Mouse (Mus musculus) G1E (cell line): ENCODE data around the gene Unc13b. TPM values are rescaled to one million over a fixed set of nuclear protein-coding genes. Genes with fewer than 3 reads are reported as not detected.
A peak's percentile ranks its signal among the peaks of the same experiment; 100 is the strongest.

Source experiments
- ATAC-seq: 2 replicates; pipeline ENCODE4 v1.8.0; 2016; ENCODE audit warnings: mild to moderate bottlenecking; ENCODE audit not compliant: insufficient number of reproducible peaks, poor library complexity, low FRiP score, severe bottlenecking; ENCODE audit errors: extremely low read depth
- DNase-seq: peaks from one replicate; pipeline ENCODE4 v3.0.0; 2012; ENCODE audit warnings: low spot score
- H3K27me3 ChIP-seq: 2 replicates; pipeline ENCODE4 v1.6.1; 2012; ENCODE audit warnings: mild to moderate bottlenecking, low read length, inconsistent platforms; ENCODE audit not compliant: insufficient read depth
- H3K36me3 ChIP-seq: replicated peaks from 2 replicates; pipeline ENCODE3; 2012; ENCODE audit warnings: mild to moderate bottlenecking, inconsistent platforms
- H3K4me1 ChIP-seq: 2 replicates; pipeline ENCODE4 v1.6.1; 2012; ENCODE audit warnings: low read depth, low read length, inconsistent platforms, mixed read lengths; ENCODE audit not compliant: insufficient read depth
- H3K4me3 ChIP-seq: 2 replicates; pipeline ENCODE4 v1.5.1; 2012; ENCODE audit warnings: low read depth, mild to moderate bottlenecking, inconsistent platforms, low read length, moderate library complexity, mixed read lengths
- H3K9me3 ChIP-seq: replicated peaks from 2 replicates; pipeline ENCODE4 v1.6.1; 2012; ENCODE audit warnings: inconsistent platforms
- CTCF ChIP-seq: IDR thresholded peaks from 2 replicates; pipeline ENCODE4 v1.5.1; 2012; ENCODE audit warnings: low read depth, low read length, inconsistent platforms, mixed read lengths
- GATA1 ChIP-seq: IDR thresholded peaks from 2 replicates; pipeline ENCODE4 v1.6.1; 2012; ENCODE audit warnings: borderline replicate concordance, low read length, inconsistent platforms, mixed read lengths
- GATA2 ChIP-seq: IDR thresholded peaks from 2 replicates; pipeline ENCODE4 v1.6.1; 2012; ENCODE audit warnings: low read depth, low read length, inconsistent platforms, borderline replicate concordance
- POLR2AphosphoS5 ChIP-seq: IDR thresholded peaks from 2 replicates; pipeline ENCODE4 v1.6.1; 2012; ENCODE audit warnings: low read depth, low read length, inconsistent platforms; ENCODE audit not compliant: insufficient replicate concordance
- TAL1 ChIP-seq: conservative IDR thresholded peaks from 2 replicates; pipeline ENCODE4 v1.6.1; 2012; ENCODE audit warnings: low read depth, low read length, inconsistent platforms, mixed read lengths
- polyA plus RNA-seq: library from polyadenylated mRNA; stranded (reverse); fragments of >175 nt; gene quantifications from 2 replicates; pipeline ENCODE4 v1.2.3, GENCODE M21; 2012
- total RNA-seq, 2 experiments: library from RNA; stranded (forward) in 1 of 2; stranded (reverse) in 1 of 2; fragments of 200-1000 nt in 1 of 2; fragments of >200 nt in 1 of 2; fragmentation: Nextera tagmentation in 1 of 2; gene quantifications; 2 replicates each; pipeline ENCODE4 v1.2.3; 2014 to 2017

Gene Unc13b
- total and polyA plus RNA-seq, 3 experiments: 0.36 to 5.5 (median 3.9) TPM

GRCm38 (mm10) chr4:43257040-43257439, 198.3 kb downstream of the Unc13b start:
- Histone ChIP-seq H3K4me3 (no peak overlapping the region), H3K36me3 (no peaks in the 10 kb centered on the region), H3K4me1 (no peaks in the 10 kb centered on the region), H3K27me3 (peaks cover 35% of the 10 kb centered on the region), H3K9me3 (no peaks in the 10 kb centered on the region)
- peak; percentile 11 for DNase-seq
- ATAC-seq: no peak
- TF ChIP-seq GATA2 (no peak), CTCF (0 out of 2 replicates have a peak, but pooled peaks have one; percentile 4)

- H3K4me1 ChIP-seq: no peaks in the 10 kb centered on the region
- no peaks in the 10 kb centered on the region for H3K36me3 ChIP-seq
- no peaks in the 10 kb centered on the region for H3K9me3 ChIP-seq
- ATAC-seq: no peak
- no peak for DNase-seq
- no peak overlapping the region for H3K4me3 ChIP-seq
- no peak for TF ChIP-seq GATA2
- TF ChIP-seq TAL1: no peak
- no peak for TF ChIP-seq GATA1
- TF ChIP-seq POLR2AphosphoS5: no peak
- TF ChIP-seq CTCF: no peak
- peaks cover 36% of the 10 kb centered on the region for H3K27me3 ChIP-seq
Observed at GRCm38 (mm10) chr4:43258556-43258955, 199.8 kb downstream of the Unc13b start.

GRCm38 (mm10) chr4:43259435-43259834, 200.7 kb downstream of the Unc13b start:
- TF ChIP-seq TAL1 (no peak), POLR2AphosphoS5 (no peak), CTCF (no peak), GATA1 (no peak), GATA2 (no peak)
- ATAC-seq (no peak), DNase-seq (no peak)
- no peaks in the 10 kb centered on the region for H3K36me3 ChIP-seq
- peaks cover 38% of the 10 kb centered on the region for H3K27me3 ChIP-seq
- H3K4me3 ChIP-seq: no peak overlapping the region
- no peaks in the 10 kb centered on the region for H3K9me3 ChIP-seq
- no peaks in the 10 kb centered on the region for H3K4me1 ChIP-seq

DNA sequence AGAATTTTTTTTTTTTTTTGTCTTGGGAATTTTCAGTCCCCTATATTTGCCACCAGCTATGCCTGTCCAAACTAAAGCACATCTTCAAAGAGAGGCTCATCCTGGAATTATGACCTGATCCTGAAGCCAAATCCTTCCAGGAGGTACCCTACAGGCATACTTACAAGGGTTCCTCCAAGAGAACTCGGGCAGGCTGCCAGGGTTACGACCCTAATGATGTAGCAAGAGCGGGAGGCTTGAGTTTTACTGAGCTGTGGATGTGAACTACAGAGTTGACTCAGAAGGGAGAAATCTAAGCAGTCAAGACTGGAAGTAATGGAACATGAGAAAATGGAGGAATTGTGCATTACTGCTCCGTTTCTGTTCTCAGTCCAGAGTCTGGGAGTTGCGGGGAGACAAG, 201.3 kb downstream of the Unc13b start:
- Histone ChIP-seq H3K4me1 (no peaks in the 10 kb centered on the region), H3K27me3 (peaks cover 39% of the 10 kb centered on the region), H3K9me3 (no peaks in the 10 kb centered on the region), H3K4me3 (no peak overlapping the region), H3K36me3 (no peaks in the 10 kb centered on the region)
- TF ChIP-seq CTCF: no peak
- TF ChIP-seq GATA1: no peak
- no peak for TF ChIP-seq TAL1
- no peak for TF ChIP-seq POLR2AphosphoS5
- no peak for TF ChIP-seq GATA2
- no peak for ATAC-seq
- no peak for DNase-seq

DNA sequence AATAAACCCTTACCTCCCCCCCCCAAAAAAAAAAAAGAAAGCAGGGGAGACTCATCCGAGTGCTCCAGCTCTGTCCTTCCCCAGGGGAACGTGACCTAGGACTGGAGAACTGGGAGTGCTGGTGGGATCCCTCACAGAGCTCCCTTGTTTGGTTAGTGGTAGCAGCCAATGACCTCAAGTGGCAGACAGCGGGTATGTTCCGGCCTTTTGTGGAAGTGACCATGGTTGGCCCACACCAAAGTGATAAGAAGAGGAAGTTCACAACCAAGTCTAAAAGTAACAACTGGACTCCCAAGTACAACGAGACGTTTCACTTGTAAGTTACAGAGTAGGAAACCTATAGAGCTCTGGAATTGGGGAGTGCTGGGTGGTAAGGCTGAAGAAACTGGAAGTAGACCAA, 204.1 kb downstream of the Unc13b start:
- Histone ChIP-seq H3K27me3 (peaks cover 32% of the 10 kb centered on the region), H3K9me3 (no peaks in the 10 kb centered on the region), H3K4me3 (no peak overlapping the region), H3K4me1 (peaks cover 16% of the 10 kb centered on the region), H3K36me3 (no peaks in the 10 kb centered on the region)
- TF ChIP-seq GATA1 (no peak), POLR2AphosphoS5 (no peak), GATA2 (no peak), TAL1 (no peak), CTCF (no peak)
- ATAC-seq (no peak), DNase-seq (no peak)

DNA sequence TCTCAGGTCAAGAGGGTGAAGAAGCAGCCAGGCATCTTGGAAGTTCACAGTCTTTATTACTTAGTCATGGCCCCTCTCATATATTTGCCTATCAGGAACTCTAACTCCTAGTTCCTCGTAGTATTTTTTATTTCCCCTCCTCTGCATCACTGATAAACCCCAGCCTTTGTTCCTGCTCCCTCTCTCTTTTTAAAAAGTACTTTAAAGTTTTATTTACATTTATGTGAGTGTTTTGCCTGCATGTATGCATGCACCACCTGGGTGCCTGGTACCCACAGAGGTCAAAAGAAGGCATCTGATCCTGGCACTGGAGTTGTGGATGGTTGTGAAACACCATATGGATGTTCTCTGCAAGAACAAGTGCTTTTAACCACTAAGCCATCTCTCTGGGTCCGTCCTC, 207.4 kb downstream of the Unc13b start:
- no peak for DNase-seq
- no peaks in the 10 kb centered on the region for H3K9me3 ChIP-seq
- peaks cover 11% of the 10 kb centered on the region for H3K27me3 ChIP-seq
- TF ChIP-seq POLR2AphosphoS5: no peak
- no peak for TF ChIP-seq CTCF
- no peak for TF ChIP-seq GATA1
- no peak for TF ChIP-seq TAL1
- TF ChIP-seq GATA2: no peak
- no peaks in the 10 kb centered on the region for H3K36me3 ChIP-seq
- H3K4me1 ChIP-seq: peaks cover 19% of the 10 kb centered on the region
- no peak for ATAC-seq
- no peak overlapping the region for H3K4me3 ChIP-seq
